7 mouse cellular contexts compared by ENCODE assay signal in the genomic region with DNA sequence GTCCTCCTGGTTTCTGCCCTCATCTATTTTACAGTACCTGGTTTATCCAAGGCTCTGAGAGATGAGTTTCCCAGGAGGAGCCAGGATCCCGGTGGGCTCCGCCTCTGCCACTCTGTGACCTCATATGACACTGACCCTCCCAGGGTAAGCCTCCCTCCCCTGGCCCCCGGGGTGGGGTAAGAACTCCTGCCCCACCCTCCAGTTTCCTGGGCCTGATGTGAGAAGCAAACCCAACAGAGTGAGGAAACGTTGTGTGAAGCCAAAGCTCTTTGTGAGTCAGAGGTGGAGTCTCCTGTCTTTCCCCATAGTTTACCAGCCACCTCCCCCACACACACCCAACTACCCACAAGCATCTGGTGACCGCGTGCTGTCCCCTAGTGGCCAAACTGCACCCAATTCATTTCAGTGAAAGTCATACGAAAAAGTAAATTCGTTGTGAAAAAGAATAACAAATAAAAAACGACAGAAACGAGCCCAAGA. TPM values are rescaled to one million over a fixed set of nuclear protein-coding genes. Genes with fewer than 3 reads are reported as not detected.
DNase-seq lines count a peak whose midpoint lies in the region; ATAC-seq lines count a peak whose summit lies in the region.

No protein-coding gene starts in this region.

- no peaks in the 10 kb centered on the region for H3K27me3 ChIP-seq in intestine, embryonic 14.5 days (replicated peaks; ENCODE audit: control insufficient read depth, insufficient read depth, low read length)

- 3% methylated on average over 10 of the region's 10 CpGs for WGBS in intestine, embryonic 14.5 days

- H3K27ac ChIP-seq in intestine, embryonic 14.5 days (ENCODE audit: low read depth), result no peak overlapping the region; the same call in 1 of the 2 replicates

- intact Hi-C loops in gastrocnemius, postnatal 36 days (cut with DNase I), result loop anchor here (5.0 kb wide), 2 partner anchors 62 to 402 kb away; a partner anchor contains a TSS
- intact Hi-C loops in left cerebral cortex, postnatal 25 days (cut with DNase I), result loop anchor here (1.0 to 5.0 kb wide), 2 partner anchors 262 to 401 kb away; a partner anchor contains a TSS

- H3K36me3 ChIP-seq in intestine, embryonic 14.5 days (ENCODE audit: control insufficient read depth, insufficient read depth, low read length), result no peaks in the 10 kb centered on the region

- H3K9ac ChIP-seq in intestine, embryonic 14.5 days (ENCODE audit: low read length), result no peak overlapping the region; the same call in 1 of the 2 replicates

- peak; percentile 68 for ATAC-seq in intestine, embryonic 14.5 days (replicated peaks; ENCODE audit: low FRiP score, low TSS enrichment, low read depth)

- H3K4me3 ChIP-seq in intestine, embryonic 14.5 days (ENCODE audit: low read depth, low read length), result peak overlapping the region; percentile 3; the same call in 1 of the 2 replicates

- peaks cover 15% of the 10 kb centered on the region for H3K4me1 ChIP-seq in intestine, embryonic 14.5 days (replicated peaks; ENCODE audit: control insufficient read depth, insufficient read depth, low read length)

- no peaks in the 10 kb centered on the region for H3K9me3 ChIP-seq in intestine, embryonic 14.5 days (ENCODE audit: control insufficient read depth, low read length)

- peak overlapping the region; percentile 41 for H3K4me2 ChIP-seq in intestine, embryonic 14.5 days (ENCODE audit: low read length)

- peak; percentile 87 for DNase-seq in ZHBTc4 (ENCODE audit: low read depth, low spot score)
- DNase-seq in embryo, embryonic 10 days (ENCODE audit: low spot score), result peak; percentile 94
- peak; percentile 68 to 81 for DNase-seq in gastrocnemius, postnatal 36 days
- peak; percentile 82 for DNase-seq in intestine, embryonic 14.5 days (ENCODE audit: low spot score)
- DNase-seq in left cerebral cortex, postnatal 25 days (ENCODE audit: low spot score in 2 of 2), result peak; percentile 73 to 84
- peak; percentile 89 for DNase-seq in mesoderm, embryonic 11.5 days (ENCODE audit: low read depth, low spot score)
- DNase-seq in right cerebral cortex, postnatal 4 days, result peak; percentile 70

RNA-seq across cellular contexts. Expression of a gene that starts 28.7 kb away (rescaled TPM):
- 10 to 100 TPM; 11.6 to 19.3 TPM for total RNA-seq in gastrocnemius, postnatal 36 days (2021)
- 123 and 130 TPM in 2 replicates for polyA plus RNA-seq in intestine, embryonic 14.5 days (2014; fragmentation: Nextera tagmentation; extraction: Ambion mirVana)
- total RNA-seq in left cerebral cortex, postnatal 25 days (2021), result 10 to 100 TPM; 47.1 to 50.9 TPM
